Mouse (Mus musculus) CD4-positive helper T cell, adult 2 months (primary cell): ENCODE results near the gene B4galt3.
A peak's percentile ranks its signal among the peaks of the same experiment; 100 is the strongest.

Experiments
- DNase-seq: peaks from one replicate; pipeline ENCODE4 v3.0.0-alpha.2; 2012; ENCODE audit warnings: low read depth, missing footprints, low spot score

The B4galt3 gene

DNA sequence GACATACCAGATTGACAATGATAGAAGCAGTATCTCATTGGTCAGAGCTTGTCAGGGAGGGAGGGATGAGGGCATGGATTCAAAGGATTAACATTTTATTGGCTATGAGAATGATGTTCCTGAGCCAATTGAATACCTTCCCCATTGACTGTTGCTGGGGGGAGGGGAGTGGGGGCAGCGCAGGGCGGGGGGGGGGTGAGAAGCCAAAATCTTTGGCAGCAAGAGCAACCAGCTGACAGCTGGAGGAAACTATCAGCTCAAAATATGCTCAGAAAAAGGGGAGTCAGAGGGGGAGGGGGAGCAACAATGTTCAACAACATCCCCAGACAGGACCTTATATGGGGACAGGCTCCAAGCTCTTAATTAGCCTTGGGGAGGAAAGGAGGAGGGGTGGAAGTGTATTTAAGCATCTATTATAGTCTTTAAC, 6.9 kb upstream of the B4galt3 start:
- no peak for DNase-seq

DNA sequence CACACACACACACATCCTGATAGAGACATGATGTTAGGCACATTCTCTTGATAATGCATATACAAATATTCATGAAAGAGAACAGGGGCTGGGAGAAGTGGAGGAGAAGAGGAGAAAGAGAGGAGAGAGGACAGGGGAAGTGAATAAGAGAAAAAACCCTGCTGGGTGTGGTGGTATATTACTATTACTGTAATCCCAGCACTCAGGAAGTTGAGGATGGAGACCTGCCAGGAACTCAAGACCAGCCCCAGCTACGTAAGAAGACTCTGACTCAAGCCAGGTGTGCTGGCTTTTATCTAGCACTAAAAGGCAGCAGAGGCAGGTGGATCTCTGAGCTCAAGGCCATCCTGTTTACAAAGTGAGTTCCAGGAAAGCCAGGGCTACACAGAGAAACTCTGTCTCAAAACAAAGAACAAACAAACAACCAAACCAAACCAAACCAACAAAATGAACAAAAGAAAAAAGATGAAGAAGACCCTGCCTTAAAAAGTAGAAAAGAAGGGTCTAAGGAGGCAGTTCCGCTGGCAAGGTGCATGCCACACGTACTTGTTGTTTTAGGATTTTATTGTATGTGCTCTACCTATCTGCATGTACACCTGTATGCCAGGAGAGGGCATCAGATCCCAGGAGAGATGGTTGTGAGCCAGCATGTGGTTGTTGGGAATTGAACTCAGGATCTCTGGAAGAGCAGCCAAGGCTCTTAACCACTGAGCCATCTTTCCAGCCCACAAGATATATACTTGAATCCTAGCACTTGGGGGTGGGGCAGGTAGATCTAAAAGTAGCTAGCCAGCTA, 6.3 kb upstream of the B4galt3 start:
- DNase-seq: no peak

DNA sequence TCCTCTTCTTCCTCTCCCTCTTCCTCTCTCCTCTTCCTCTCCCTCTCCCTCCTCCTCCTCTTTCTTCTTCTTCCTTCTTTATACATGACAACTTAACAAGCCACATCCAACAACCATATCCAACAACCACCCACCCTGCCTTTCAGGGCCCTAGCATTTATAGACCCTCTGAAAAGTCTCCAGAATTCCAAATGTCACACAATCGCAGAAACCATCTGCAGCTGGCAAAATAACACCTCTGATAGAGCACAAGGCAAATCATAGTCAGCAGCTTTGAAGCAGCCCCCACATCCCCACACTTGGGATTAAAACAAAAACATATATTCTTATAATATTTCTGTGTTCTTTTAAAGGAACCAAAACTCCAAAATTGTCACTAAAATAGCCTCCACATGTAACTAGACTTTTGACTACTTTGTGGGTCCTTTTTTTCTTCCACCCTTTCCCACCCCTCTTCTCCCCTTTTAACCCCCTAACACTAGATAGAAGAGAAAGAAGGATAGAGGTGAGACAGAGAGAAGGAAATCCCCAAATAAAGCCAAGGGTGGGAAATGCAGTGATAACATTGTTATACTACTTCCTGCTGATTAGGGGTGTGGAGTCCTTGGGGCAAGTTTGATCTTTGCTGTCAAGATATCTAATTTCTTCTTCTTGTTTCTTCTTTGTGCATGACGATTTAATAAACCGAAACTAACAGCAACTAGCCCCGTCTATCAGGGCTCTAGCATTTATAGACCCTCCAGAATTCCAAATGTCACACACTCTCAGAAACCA, 4.0 kb upstream of the B4galt3 start:
- no peak for DNase-seq

- no peak for DNase-seq
Observed at GRCm38 (mm10) chr1:171268341-171268740, 1.8 kb upstream of the B4galt3 start.

GRCm38 (mm10) chr1:171270573-171270900, 409 bp downstream of the B4galt3 start:
- DNase-seq: no peak

- DNase-seq: no peak
Observed at GRCm38 (mm10) chr1:171271196-171271595, 1.1 kb downstream of the B4galt3 start.

DNA sequence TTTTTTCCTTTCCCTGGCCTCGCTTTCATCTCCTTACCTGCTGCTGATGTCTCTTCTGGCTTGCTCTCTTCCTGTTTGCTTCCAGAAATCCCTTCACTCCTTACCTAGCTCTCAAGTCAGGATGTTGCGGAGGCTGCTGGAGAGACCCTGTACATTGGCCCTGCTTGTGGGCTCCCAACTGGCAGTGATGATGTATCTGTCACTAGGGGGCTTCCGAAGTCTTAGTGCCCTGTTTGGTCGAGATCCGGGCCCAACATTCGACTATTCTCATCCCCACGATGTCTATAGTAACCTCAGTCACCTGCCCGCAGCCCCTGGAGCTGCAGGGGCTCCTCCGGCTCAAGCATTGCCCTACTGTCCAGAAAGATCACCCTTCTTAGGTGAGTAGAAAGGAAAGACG, 1.5 kb downstream of the B4galt3 start:
- no peak for DNase-seq

DNA sequence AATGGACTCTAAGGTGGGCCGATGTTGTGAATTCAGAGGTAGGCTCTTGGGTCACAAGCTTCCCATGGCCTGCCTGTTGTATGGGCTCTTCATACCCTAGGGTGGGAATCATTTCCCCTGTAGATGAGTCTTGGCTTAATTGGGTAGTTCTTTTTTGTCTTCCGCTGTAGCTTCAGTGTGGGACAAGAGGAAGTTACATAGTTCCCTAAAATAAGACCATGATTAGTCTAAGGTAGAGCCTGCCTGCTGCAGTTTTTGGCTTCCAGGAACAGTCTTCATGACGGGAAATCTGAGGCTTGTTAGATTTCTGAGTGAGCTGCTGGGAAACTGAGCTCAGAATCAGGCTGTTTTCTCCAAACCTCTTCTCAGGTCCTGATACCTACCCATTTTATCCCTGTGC, 2.0 kb downstream of the B4galt3 start:
- DNase-seq: no peak

GRCm38 (mm10) chr1:171274171-171274570, 4.0 kb downstream of the B4galt3 start:
- DNase-seq: no peak

DNA sequence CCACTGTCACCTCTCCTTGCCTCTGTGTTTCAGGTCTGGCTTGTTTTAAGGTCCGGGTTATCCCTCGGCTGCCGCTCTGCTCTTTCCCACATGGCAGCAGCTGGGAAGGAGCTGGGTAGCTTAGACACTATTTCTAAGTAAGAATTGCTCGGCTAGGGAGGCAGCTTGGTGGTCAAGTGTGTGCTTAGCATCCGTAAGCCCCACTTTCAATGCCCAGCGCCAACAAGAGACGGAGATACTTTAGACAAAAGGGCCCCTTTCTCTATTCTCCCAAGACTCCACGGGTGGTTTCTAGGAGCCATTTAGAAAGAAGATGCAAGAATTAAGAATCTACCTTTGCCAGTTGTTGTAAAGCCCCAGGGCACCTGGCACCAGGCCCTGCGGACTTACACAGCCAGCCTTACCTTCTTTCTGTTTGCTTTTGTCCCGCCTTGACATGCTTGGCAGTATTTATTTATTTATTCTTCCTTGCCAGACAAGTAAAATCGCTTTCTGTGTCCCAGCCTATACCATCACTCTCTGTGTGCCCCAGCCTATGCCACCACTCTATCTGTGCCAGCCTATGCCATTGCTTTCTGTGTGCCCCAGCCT, 5.1 kb downstream of the B4galt3 start:
- DNase-seq: no peak

GRCm38 (mm10) chr1:171276110-171276748, 6.1 kb downstream of the B4galt3 start:
- DNase-seq: no peak

- no peak for DNase-seq
Observed at GRCm38 (mm10) chr1:171277736-171278135, 7.6 kb downstream of the B4galt3 start.

DNA sequence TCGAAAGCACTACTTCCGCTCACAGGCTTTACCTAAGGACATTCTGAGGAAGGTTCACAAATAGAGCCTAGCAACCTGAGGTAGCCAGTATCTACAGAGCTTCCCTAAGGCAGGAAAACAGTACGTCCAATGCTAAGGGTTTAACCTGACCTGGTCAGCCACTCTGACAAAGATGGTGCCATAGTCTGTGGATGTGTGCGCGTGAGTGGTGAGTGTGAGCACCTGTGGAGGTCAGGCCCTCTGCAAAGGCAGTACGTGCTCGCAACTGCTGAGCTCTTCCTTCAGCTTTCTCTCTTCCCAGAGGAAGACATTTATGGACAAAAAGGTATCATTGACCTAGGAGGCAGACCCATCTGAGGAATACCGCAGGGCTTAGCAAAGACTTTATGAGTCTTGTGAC, 8.3 kb downstream of the B4galt3 start:
- no peak for DNase-seq

DNA sequence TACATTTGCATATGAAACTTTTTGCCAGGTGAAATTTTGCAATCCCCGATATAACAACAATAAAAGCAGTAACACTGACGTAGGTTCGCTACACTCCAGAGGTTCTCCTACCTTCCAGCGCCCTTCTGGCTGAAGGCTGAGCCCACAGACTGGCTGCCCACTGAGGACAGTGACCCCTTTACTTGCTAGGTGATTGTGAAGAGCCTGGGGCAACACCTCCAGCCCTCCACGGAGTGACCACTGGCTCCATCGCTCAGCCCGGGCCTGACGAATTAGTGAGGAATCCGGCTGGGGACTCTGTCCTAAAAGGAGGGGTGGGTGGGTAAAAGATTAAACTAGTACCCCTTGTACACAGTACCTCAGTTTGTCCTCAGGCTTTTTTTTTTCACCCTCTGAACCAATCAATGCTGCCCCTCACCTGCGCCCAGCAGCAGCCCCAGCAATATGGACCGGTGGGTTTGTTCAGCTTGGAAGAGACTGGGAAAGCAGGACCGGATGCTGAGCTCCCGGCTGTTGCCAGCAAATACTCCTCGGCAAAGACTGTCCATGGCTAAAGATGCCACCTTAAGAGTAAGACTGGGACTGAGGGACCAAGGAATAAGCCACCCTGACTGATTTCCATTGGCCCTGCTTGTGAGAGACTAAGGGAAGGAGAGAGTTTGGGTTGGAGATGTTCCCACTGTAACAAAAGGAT, 9.0 kb downstream of the B4galt3 start:
- no peak for DNase-seq

- no peak for DNase-seq
Observed at GRCm38 (mm10) chr1:171279721-171280120, 9.6 kb downstream of the B4galt3 start.

DNA sequence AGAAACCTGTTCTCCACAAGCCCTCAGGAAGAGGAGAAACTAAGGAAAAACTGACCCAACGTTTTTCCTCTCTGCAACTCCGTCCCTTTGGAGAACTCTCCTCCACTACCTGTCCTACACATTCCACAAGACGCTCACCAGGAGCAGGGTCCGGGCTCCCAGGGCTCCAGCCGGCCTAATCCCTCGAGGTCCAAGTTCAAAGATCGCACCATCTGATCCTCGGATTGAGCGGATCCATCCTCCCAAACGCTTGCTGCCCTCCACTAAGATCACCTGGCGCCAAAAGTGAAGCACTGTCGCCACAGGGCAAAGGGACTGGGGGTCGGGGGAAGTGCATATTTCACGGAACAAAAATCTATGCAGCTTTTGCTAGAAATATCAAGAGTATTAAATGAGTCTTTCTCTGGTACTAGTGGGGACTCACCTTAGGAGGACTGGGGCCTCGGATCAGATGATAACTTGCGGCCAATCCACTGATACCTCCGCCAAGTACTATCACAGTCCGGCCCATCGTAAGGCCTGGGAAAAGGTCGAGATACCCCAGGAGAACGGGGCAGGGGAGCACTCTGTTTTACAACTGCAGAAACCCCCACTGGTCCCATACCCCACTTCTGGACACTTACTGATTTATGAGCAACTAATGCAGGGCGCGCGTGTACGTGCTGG, 10.3 kb downstream of the B4galt3 start:
- DNase-seq: no peak

GRCm38 (mm10) chr1:171280916-171281527, 10.9 kb downstream of the B4galt3 start, which contains the start of gene Ppox:
Gene Ppox (minus strand): TSS chr1:171281186.
- peak; percentile 96 for DNase-seq

DNA sequence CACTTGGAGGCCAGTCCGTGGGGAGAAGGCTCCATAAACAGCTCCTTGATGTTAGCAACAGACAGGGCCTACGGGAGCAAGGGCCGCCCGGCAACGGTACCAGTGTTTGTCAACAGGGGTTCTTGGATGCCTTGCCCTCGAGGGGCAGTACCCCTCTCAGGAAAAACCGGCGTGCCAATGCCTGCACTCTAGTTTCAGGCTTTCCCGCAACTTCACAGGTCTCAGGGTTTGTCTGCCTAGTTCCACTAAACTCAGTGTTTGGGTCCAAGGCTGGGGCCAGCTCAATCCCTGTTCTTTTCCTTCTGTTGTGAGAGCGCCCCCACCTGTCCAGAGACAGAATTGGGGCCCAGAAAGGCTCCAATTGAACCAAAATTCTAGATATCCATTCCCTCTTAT, 11.4 kb downstream of the B4galt3 start:
- DNase-seq: no peak

DNA sequence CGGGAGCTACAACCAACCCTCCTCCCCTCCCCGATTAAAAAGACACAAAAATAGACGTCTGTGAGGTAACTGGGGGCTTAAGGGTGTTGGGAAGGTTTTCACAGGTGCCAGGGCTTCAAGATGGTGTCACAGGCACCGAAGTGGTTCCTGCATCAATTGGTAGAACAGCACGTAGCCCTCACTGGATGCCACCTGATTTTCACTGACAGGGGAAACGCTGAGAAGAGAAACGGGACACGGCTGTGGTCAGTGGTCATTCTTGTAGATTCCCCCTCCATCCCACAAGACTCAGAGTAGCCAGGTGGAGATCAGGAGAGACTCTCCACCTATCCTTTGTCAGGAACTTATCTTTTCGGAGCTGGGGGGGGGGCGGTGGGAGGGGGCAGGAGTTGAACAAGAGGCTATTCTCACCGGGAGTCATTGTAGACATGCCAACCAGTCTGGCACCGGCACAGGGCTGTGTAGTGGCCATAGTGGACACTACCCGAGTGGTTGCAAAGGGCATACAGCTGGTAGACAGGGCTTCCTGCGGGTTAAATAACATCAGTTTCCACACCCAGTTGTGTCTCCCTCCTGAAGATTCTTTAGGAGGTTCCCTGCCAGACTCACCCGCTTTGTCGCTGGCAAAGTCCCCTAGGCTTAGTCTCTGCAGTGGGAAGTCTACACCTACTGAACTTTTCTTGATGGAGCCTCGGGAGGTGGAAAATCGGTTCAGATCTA, 12.1 kb downstream of the B4galt3 start:
- DNase-seq: no peak
